Mouse (Mus musculus) CH12.LX (cell line): ENCODE results near the gene Slc25a36. TPM values are rescaled to one million over a fixed set of nuclear protein-coding genes. Genes with fewer than 3 reads are reported as not detected.

Source experiments
- DNase-seq: peaks from one replicate; pipeline ENCODE4 v3.0.0-alpha.2; 2013; ENCODE audit errors: extremely low read depth
- H3K27ac ChIP-seq: 2 replicates; pipeline ENCODE4 v1.5.1; 2012; ENCODE audit warnings: low read depth, mild to moderate bottlenecking, control low read depth, moderate library complexity; ENCODE audit not compliant: insufficient read depth
- H3K27me3 ChIP-seq: replicated peaks from 2 replicates; pipeline ENCODE3; 2012; ENCODE audit warnings: inconsistent platforms
- H3K36me3 ChIP-seq, 2 experiments: replicated peaks in 1 of 2; 2 replicates each; pipeline versions ENCODE3 to v1.6.1; 2012; ENCODE audit warnings: inconsistent platforms in 1 of 2, low read length in 1 of 2, mild to moderate bottlenecking in 1 of 2, mixed read lengths in 1 of 2, moderate library complexity in 1 of 2; ENCODE audit not compliant: control insufficient read depth in 1 of 2, insufficient read depth in 1 of 2
- H3K4me1 ChIP-seq, 2 experiments: 2 replicates each; pipeline ENCODE4 v1.6.1; 2012; ENCODE audit warnings: inconsistent platforms in 1 of 2, moderate library complexity in 1 of 2; ENCODE audit not compliant: insufficient read depth in 2 of 2, control insufficient read depth in 1 of 2
- H3K4me2 ChIP-seq: 2 replicates; pipeline ENCODE4 v1.6.1; 2012; ENCODE audit warnings: low read depth, mild to moderate bottlenecking, control low read depth; ENCODE audit not compliant: poor library complexity, insufficient read depth, severe bottlenecking
- H3K4me3 ChIP-seq, 3 experiments: fragments of 150-350 bp in 1 of 3; sonication (generic) in 1 of 3; replicated peaks in 1 of 3; 2 replicates each; pipeline versions ENCODE3 to v1.5.1; 2011 to 2012; ENCODE audit warnings: low read depth in 2 of 3, low read length in 2 of 3, mild to moderate bottlenecking in 2 of 3, moderate library complexity in 2 of 3, control low read depth in 1 of 3, improper control_type of control experiment in 1 of 3, inconsistent platforms in 1 of 3, mixed read lengths in 1 of 3; ENCODE audit not compliant: poor library complexity in 1 of 3
- H3K79me2 ChIP-seq: replicated peaks from 2 replicates; pipeline ENCODE4 v1.6.1; 2012; ENCODE audit warnings: mild to moderate bottlenecking, moderate library complexity; ENCODE audit not compliant: control insufficient read depth, poor library complexity, insufficient read depth, severe bottlenecking; ENCODE audit errors: extremely low read depth
- H3K9ac ChIP-seq: 2 replicates; pipeline ENCODE4 v1.6.1; 2012; ENCODE audit warnings: low read depth, mild to moderate bottlenecking, control low read depth, moderate library complexity; ENCODE audit not compliant: insufficient read depth
- H3K9me3 ChIP-seq: replicated peaks from 2 replicates; pipeline ENCODE3; 2012; ENCODE audit warnings: low read length, inconsistent platforms, mixed read lengths
- EP300 ChIP-seq: IDR thresholded peaks from 2 replicates; pipeline ENCODE4 v1.6.1; 2011; ENCODE audit warnings: low read length, improper control_type of control experiment
- ETS1 ChIP-seq: conservative IDR thresholded peaks from 2 replicates; pipeline ENCODE4 v1.6.1; 2012; ENCODE audit warnings: low read depth, mild to moderate bottlenecking, inconsistent platforms, low read length, improper control_type of control experiment, moderate library complexity
- IRF4 ChIP-seq: IDR thresholded peaks from 2 replicates; pipeline ENCODE4 v1.6.1; 2014; ENCODE audit warnings: low read depth, mild to moderate bottlenecking, inconsistent platforms, low read length, improper control_type of control experiment
- JUN ChIP-seq: IDR thresholded peaks from 2 replicates; pipeline ENCODE4 v1.6.1; 2011; ENCODE audit warnings: low read depth, mild to moderate bottlenecking, low read length, improper control_type of control experiment, moderate library complexity; ENCODE audit not compliant: insufficient read depth
- MAX ChIP-seq: IDR thresholded peaks from 2 replicates; pipeline ENCODE4 v1.6.1; 2011; ENCODE audit warnings: low read length, improper control_type of control experiment
- MXI1 ChIP-seq: IDR thresholded peaks from 2 replicates; pipeline ENCODE4 v1.6.1; 2011; ENCODE audit warnings: mild to moderate bottlenecking, low read depth, low read length, improper control_type of control experiment
- NRF1 ChIP-seq: IDR thresholded peaks from 2 replicates; pipeline ENCODE4 v1.6.1; 2014; ENCODE audit warnings: low read depth, mild to moderate bottlenecking, inconsistent platforms, low read length, improper control_type of control experiment, moderate library complexity
- POLR2A ChIP-seq: IDR thresholded peaks from 2 replicates; pipeline ENCODE4 v1.6.1; 2011; ENCODE audit warnings: low read depth, mild to moderate bottlenecking, improper control_type of control experiment, low read length
- POLR2AphosphoS2 ChIP-seq: IDR thresholded peaks from 2 replicates; pipeline ENCODE4 v1.6.1; 2011; ENCODE audit warnings: low read depth, low read length, improper control_type of control experiment
- RAD21 ChIP-seq: IDR thresholded peaks from 2 replicates; pipeline ENCODE4 v1.6.1; 2011; ENCODE audit warnings: low read depth, mild to moderate bottlenecking, low read length, improper control_type of control experiment, moderate library complexity
- SMC3 ChIP-seq: IDR thresholded peaks from 2 replicates; pipeline ENCODE4 v1.6.1; 2011; ENCODE audit warnings: low read depth, low read length, improper control_type of control experiment
- TBP ChIP-seq: conservative IDR thresholded peaks from 2 replicates; pipeline ENCODE4 v1.6.1; 2011; ENCODE audit warnings: low read depth, low read length, improper control_type of control experiment
- USF2 ChIP-seq: conservative IDR thresholded peaks from 2 replicates; pipeline ENCODE4 v1.6.1; 2011; ENCODE audit warnings: low read depth, low read length, improper control_type of control experiment
- ZKSCAN1 ChIP-seq: IDR thresholded peaks from 2 replicates; pipeline ENCODE4 v1.6.1; 2012; ENCODE audit warnings: low read depth, inconsistent platforms, low read length, improper control_type of control experiment, borderline replicate concordance
- ZMIZ1 ChIP-seq: IDR thresholded peaks from 2 replicates; pipeline ENCODE4 v1.6.1; 2012; ENCODE audit warnings: low read depth, mild to moderate bottlenecking, inconsistent platforms, low read length, improper control_type of control experiment
- dilution Hi-C: fragments of 300-500 bp; cut with MboI; formaldehyde crosslinking; loops from 2 replicates; pipeline ENCODE4 v1.14.3; 2020; ENCODE audit warnings: low sequenced_read_pairs; ENCODE audit not compliant: extremely low pct_unique_long_range_greater_than_20kb, extremely low pct_ligation_motif_present
- in situ Hi-C: fragments of 300-500 bp; cut with MboI; formaldehyde crosslinking; loops from 3 replicates; pipeline ENCODE4 v1.14.3; 2019; ENCODE audit warnings: low sequenced_read_pairs, low pct_ligation_motif_present, low pct_unique_long_range_greater_than_20kb, mixed read lengths
- polyA plus RNA-seq: library from polyadenylated mRNA; unstranded; fragments of >175 nt; gene quantifications from 2 replicates; pipeline ENCODE4 v1.2.1, GENCODE M21; 2012; ENCODE audit warnings: low read depth; ENCODE audit not compliant: insufficient read length
- total RNA-seq, 2 experiments: library from RNA; depleted of rRNA; stranded (reverse); fragments of 300-350 nt in 1 of 2; fragments of >200 nt in 1 of 2; gene quantifications; 2 replicates each; pipeline ENCODE4 v1.2.3; 2012 to 2014

Slc25a36 gene
- total and polyA plus RNA-seq, 3 experiments, result 14.9 to 35.6 (median 18.7) TPM

GRCm38 (mm10) chr9:97056541-97057338 lies 54.2 kb downstream of the Slc25a36 start:
- no peak overlapping the region for H3K9ac ChIP-seq
- dilution Hi-C loops, result no loop called here

GRCm38 (mm10) chr9:97055906-97056305 lies 55.1 kb downstream of the Slc25a36 start:
- Histone ChIP-seq H3K9me3 (no peaks in the 10 kb centered on the region), H3K36me3 (no peaks in the 10 kb centered on the region), H3K4me2 (no peak overlapping the region), H3K27me3 (no peaks in the 10 kb centered on the region)
- DNase-seq, result no peak
- TF ChIP-seq MAX (no peak), MXI1 (no peak), NRF1 (no peak), POLR2A (no peak), ETS1 (no peak), SMC3 (no peak), POLR2AphosphoS2 (no peak), ZKSCAN1 (no peak), ZMIZ1 (no peak)
- TF ChIP-seq, all 38 proteins: peak for 0
- Histone ChIP-seq H3K4me1 (no peaks in the 10 kb centered on the region), H3K79me2 (no peaks in the 10 kb centered on the region), H3K4me3 (no peak overlapping the region), H3K9ac (no peak overlapping the region), H3K27ac (no peak overlapping the region)
- dilution Hi-C loops (no loop called here), in situ Hi-C loops (no loop called here)

More at GRCm38 (mm10) chr9:97056541-97057338, 54.2 kb downstream of the Slc25a36 start:
- H3K9me3 ChIP-seq, result no peaks in the 10 kb centered on the region
- no peak for TF ChIP-seq RAD21
- TF ChIP-seq USF2, result no peak
- no peak overlapping the region for H3K4me2 ChIP-seq
- no peak overlapping the region for H3K4me3 ChIP-seq
- no peak overlapping the region for H3K27ac ChIP-seq
- no peaks in the 10 kb centered on the region for H3K4me1 ChIP-seq
- no peaks in the 10 kb centered on the region for H3K79me2 ChIP-seq
- H3K27me3 ChIP-seq, result no peaks in the 10 kb centered on the region
- no peaks in the 10 kb centered on the region for H3K36me3 ChIP-seq
- DNase-seq, result no peak
- in situ Hi-C loops, result no loop called here

GRCm38 (mm10) chr9:97051176-97051575 lies 59.8 kb downstream of the Slc25a36 start:
- Histone ChIP-seq H3K4me2 (no peak overlapping the region), H3K79me2 (no peaks in the 10 kb centered on the region), H3K4me1 (no peaks in the 10 kb centered on the region), H3K27ac (no peak overlapping the region), H3K9ac (no peak overlapping the region), H3K36me3 (no peaks in the 10 kb centered on the region), H3K27me3 (no peaks in the 10 kb centered on the region), H3K9me3 (no peaks in the 10 kb centered on the region), H3K4me3 (no peak overlapping the region)
- no peak for DNase-seq
- dilution Hi-C loops, result no loop called here
- no peak for TF ChIP-seq JUN
- TF ChIP-seq ZKSCAN1, result no peak
- TF ChIP-seq IRF4, result no peak
- TF ChIP-seq EP300, result no peak
- TF ChIP-seq TBP, result no peak
- no peak for TF ChIP-seq NRF1
- in situ Hi-C loops, result no loop called here
